8 mouse cellular contexts compared by ENCODE assay signal in genomic region chrX:105079151-105079550, GRCm38 (mm10). TPM values are rescaled to one million over a fixed set of nuclear protein-coding genes. Genes with fewer than 3 reads are reported as not detected.
DNase-seq lines count a peak whose midpoint lies in the region; ATAC-seq lines count a peak whose summit lies in the region.

No protein-coding gene starts in this region.

- H3K9ac ChIP-seq in kidney, embryonic 15.5 days: peak overlapping the region; percentile 45
- peak overlapping the region; percentile 67 for H3K9ac ChIP-seq in hindbrain, embryonic 13.5 days

- H3K9me3 ChIP-seq in kidney, embryonic 15.5 days (replicated peaks): no peaks in the 10 kb centered on the region
- H3K9me3 ChIP-seq in hindbrain, embryonic 13.5 days: no peaks in the 10 kb centered on the region

- no peak for DNase-seq in kidney, postnatal 10 days
- no peak for DNase-seq in T-cell, adult 2 months (ENCODE audit: low spot score)
- DNase-seq in thymus, postnatal 36 days: no peak
- no peak for DNase-seq in kidney, adult 8-10 months

- 9% methylated on average over 12 of the region's 12 CpGs for WGBS in kidney, embryonic 15.5 days
- 8% methylated on average over 12 of the region's 12 CpGs for WGBS in hindbrain, embryonic 13.5 days

- H3K4me3 ChIP-seq in kidney, embryonic 15.5 days (replicated peaks): peak overlapping the region; percentile 66
- peak overlapping the region; percentile 56 for H3K4me3 ChIP-seq in brown adipose tissue, adult 24 weeks (ENCODE audit: insufficient read depth, low read depth, low read length)
- H3K4me3 ChIP-seq in hindbrain, embryonic 13.5 days: peak overlapping the region; percentile 53

- ATAC-seq in kidney, embryonic 15.5 days (replicated peaks; ENCODE audit: low FRiP score): peak; percentile 53
- peak; percentile 67 for ATAC-seq in hindbrain, embryonic 13.5 days (ENCODE audit: low FRiP score)
- 0 out of 2 replicates have a peak, but pooled peaks have one; percentile 4 for ATAC-seq in megakaryocyte progenitor cell, adult 5-6 weeks (replicated peaks; ENCODE audit: poor library complexity)

- H3K4me1 ChIP-seq in kidney, embryonic 15.5 days: peaks cover 4% of the 10 kb centered on the region; the same call in 1 of the 2 replicates
- no peaks in the 10 kb centered on the region for H3K4me1 ChIP-seq in brown adipose tissue, adult 24 weeks (ENCODE audit: control insufficient read depth, insufficient read depth, insufficient read length, low read length)
- peaks cover 4% of the 10 kb centered on the region; the same call in 1 of the 2 replicates for H3K4me1 ChIP-seq in hindbrain, embryonic 13.5 days (replicated peaks)

- H3K4me2 ChIP-seq in kidney, embryonic 15.5 days: peak overlapping the region; percentile 70
- peak overlapping the region; percentile 62 for H3K4me2 ChIP-seq in hindbrain, embryonic 13.5 days

- H3K27me3 ChIP-seq in kidney, embryonic 15.5 days: no peaks in the 10 kb centered on the region
- H3K27me3 ChIP-seq in hindbrain, embryonic 13.5 days: no peaks in the 10 kb centered on the region

- H3K27ac ChIP-seq in kidney, embryonic 15.5 days: 0 out of 2 replicates have a peak overlapping the region, but pooled peaks have one; percentile 13
- H3K27ac ChIP-seq in brown adipose tissue, adult 24 weeks (replicated peaks; ENCODE audit: low read depth, low read length): no peak overlapping the region
- no peak overlapping the region for H3K27ac ChIP-seq in hindbrain, embryonic 13.5 days

- H3K36me3 ChIP-seq in kidney, embryonic 15.5 days: peaks cover 20% of the 10 kb centered on the region
- H3K36me3 ChIP-seq in hindbrain, embryonic 13.5 days: 0 out of 2 replicates have a peak, but pooled peaks cover 3% of the 10 kb centered on the region

RNA-seq across cellular contexts. Expression of gene Pbdc1, which starts 0.4 kb away (rescaled TPM):
- polyA plus RNA-seq in kidney, embryonic 15.5 days (2015; fragmentation: Nextera tagmentation; extraction: Ambion mirVana): 64.1 and 67.8 TPM in 2 replicates
- polyA plus RNA-seq in brown adipose tissue, adult 24 weeks (2012; ENCODE audit: insufficient read depth, insufficient read length, missing spikeins): 11.9 and 16.7 TPM in 2 replicates
- polyA plus RNA-seq in hindbrain, embryonic 13.5 days (2015; fragmentation: Nextera tagmentation; extraction: Ambion mirVana): 32.9 and 34.4 TPM in 2 replicates
- total RNA-seq in megakaryocyte progenitor cell, adult 5-6 weeks (2015): 50.8 and 52.7 TPM in 2 replicates
- 56.9 and 58.4 TPM in 2 replicates for total RNA-seq in megakaryocyte progenitor cell, adult 5-6 weeks (2017)

RNA-seq across cellular contexts. Expression of gene Magee1, which starts 41.0 kb away (rescaled TPM):
- 16.0 and 18.1 TPM in 2 replicates for polyA plus RNA-seq in kidney, embryonic 15.5 days (2015; fragmentation: Nextera tagmentation; extraction: Ambion mirVana)
- polyA plus RNA-seq in brown adipose tissue, adult 24 weeks (2012; ENCODE audit: insufficient read depth, insufficient read length, missing spikeins): 2.3 and 3.6 TPM in 2 replicates
- 165 and 171 TPM in 2 replicates for polyA plus RNA-seq in hindbrain, embryonic 13.5 days (2015; fragmentation: Nextera tagmentation; extraction: Ambion mirVana)
- total RNA-seq in megakaryocyte progenitor cell, adult 5-6 weeks (2015): 0.54 and 0.89 TPM in 2 replicates
- 0.37 and 0.84 TPM in 2 replicates for total RNA-seq in megakaryocyte progenitor cell, adult 5-6 weeks (2017)

Comparison
In these comparisons a context has a peak if more than half of its experiments do, and no peak if none do; other contexts are left out.
1. ATAC-seq: peak in every context shown above with its lines; median percentile 67 in hindbrain, embryonic 13.5 days; 53 in kidney, embryonic 15.5 days; 4 in megakaryocyte progenitor cell, adult 5-6 weeks.